Mouse (Mus musculus) T-cell, adult 2 months (primary cell): ENCODE data around the gene Gm5485.

Experiments used
- DNase-seq: peaks from one replicate; pipeline ENCODE4 v3.0.0; 2022; ENCODE audit warnings: low spot score

The Gm5485 gene

GRCm38 (mm10) chr16:48372461-48372860, 39.8 kb downstream of the Gm5485 start:
- DNase-seq, result no peak

- no peak for DNase-seq
Measured at GRCm38 (mm10) chr16:48368096-48368495, 44.1 kb downstream of the Gm5485 start.

- no peak for DNase-seq
Measured at GRCm38 (mm10) chr16:48366801-48367200, 45.4 kb downstream of the Gm5485 start.

GRCm38 (mm10) chr16:48360887-48361286, 51.3 kb downstream of the Gm5485 start:
- no peak for DNase-seq

GRCm38 (mm10) chr16:48356417-48356816, 55.8 kb downstream of the Gm5485 start:
- no peak for DNase-seq

- no peak for DNase-seq
Measured at GRCm38 (mm10) chr16:48355716-48356115, 56.5 kb downstream of the Gm5485 start.
